In the genomic region with DNA sequence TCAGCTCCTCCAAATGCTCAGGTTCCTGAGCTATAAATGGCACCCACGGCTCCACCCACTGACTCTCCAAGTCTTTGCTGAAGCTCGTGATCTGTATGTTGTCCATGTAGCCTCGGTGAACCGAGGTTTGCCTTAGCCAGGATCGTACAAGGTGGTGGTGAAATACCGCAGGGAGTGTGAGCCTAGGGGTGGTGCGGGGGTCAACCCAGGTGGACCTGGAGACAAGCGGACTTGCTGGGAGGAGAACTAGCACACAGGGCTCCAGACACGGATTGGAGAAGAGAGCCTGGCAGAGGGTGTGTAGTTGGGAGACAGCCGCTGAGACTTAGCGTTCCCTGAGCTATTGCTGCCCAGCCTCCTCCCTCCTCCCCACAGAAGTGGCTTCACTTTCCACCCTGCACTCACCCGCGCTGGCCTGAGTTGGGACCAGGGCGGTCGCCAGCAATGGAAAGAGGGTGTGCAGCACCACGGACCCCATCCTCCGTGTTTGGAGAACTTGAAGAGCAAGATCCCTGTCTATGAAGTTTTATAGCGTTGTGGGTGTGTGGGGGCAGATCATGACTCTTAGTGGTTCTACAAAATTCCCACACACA, we compare ENCODE assay signal across 8 mouse cellular contexts. TPM values are rescaled to one million over a fixed set of nuclear protein-coding genes. Genes with fewer than 3 reads are reported as not detected.
DNase-seq lines count a peak whose midpoint lies in the region; ATAC-seq and TF ChIP-seq lines count a peak whose summit lies in the region.

A gene (minus strand): TSS at position 17 of the 593 bp plus-strand sequence.

- H3K4me1 ChIP-seq in hindbrain, embryonic 13.5 days (replicated peaks), result peaks cover 3% of the 10 kb centered on the region; the same call in 1 of the 2 replicates
- 0 out of 2 replicates have a peak, but pooled peaks cover 2% of the 10 kb centered on the region for H3K4me1 ChIP-seq in hindbrain, embryonic 12.5 days
- peaks cover 15 to 27% of the 10 kb centered on the region in 2 experiments for H3K4me1 ChIP-seq in ES-E14 (ENCODE audit: control insufficient read depth in 2 of 2, insufficient read depth in 2 of 2, low read length in 2 of 2, poor library complexity in 1 of 2)
- H3K4me1 ChIP-seq in limb, embryonic 15.5 days, result 0 out of 2 replicates have a peak, but pooled peaks cover 5% of the 10 kb centered on the region
- peaks cover 2% of the 10 kb centered on the region; the same call in 1 of the 2 replicates for H3K4me1 ChIP-seq in stomach, postnatal 0 days (replicated peaks; ENCODE audit: control insufficient read depth, insufficient read depth)

- TF ChIP-seq CTCF in stomach, postnatal 0 days (IDR thresholded peaks at IDR 0.05; ENCODE audit: low read depth), result no peak

- H3K4me2 ChIP-seq in hindbrain, embryonic 13.5 days, result 0 out of 2 replicates have a peak within 1 kb of the TSS, but pooled peaks have one; percentile 15
- H3K4me2 ChIP-seq in hindbrain, embryonic 12.5 days (replicated peaks), result no peak within 1 kb of the TSS; the same call in 1 of the 2 replicates
- peak within 1 kb of the TSS; percentile 34 for H3K4me2 ChIP-seq in limb, embryonic 15.5 days
- peak within 1 kb of the TSS; percentile 44 for H3K4me2 ChIP-seq in stomach, postnatal 0 days (replicated peaks; ENCODE audit: low read depth)

- H3K9me3 ChIP-seq in hindbrain, embryonic 13.5 days, result no peaks in the 10 kb centered on the region
- no peaks in the 10 kb centered on the region for H3K9me3 ChIP-seq in hindbrain, embryonic 12.5 days (replicated peaks)
- H3K9me3 ChIP-seq in ES-E14 (ENCODE audit: control insufficient read depth, insufficient read depth, low read depth, low read length), result no peaks in the 10 kb centered on the region
- H3K9me3 ChIP-seq in limb, embryonic 15.5 days, result no peaks in the 10 kb centered on the region
- no peaks in the 10 kb centered on the region for H3K9me3 ChIP-seq in stomach, postnatal 0 days (ENCODE audit: control insufficient read depth, low read length)

- peaks cover 18% of the 10 kb centered on the region for H3K27me3 ChIP-seq in hindbrain, embryonic 13.5 days
- H3K27me3 ChIP-seq in hindbrain, embryonic 12.5 days, result peaks cover 16% of the 10 kb centered on the region
- H3K27me3 ChIP-seq in limb, embryonic 15.5 days, result 0 out of 2 replicates have a peak, but pooled peaks cover under 1% of the 10 kb centered on the region
- H3K27me3 ChIP-seq in stomach, postnatal 0 days (ENCODE audit: control insufficient read depth, insufficient read depth, low read length), result no peaks in the 10 kb centered on the region

- H3K9ac ChIP-seq in hindbrain, embryonic 13.5 days, result no peak within 1 kb of the TSS
- no peak within 1 kb of the TSS for H3K9ac ChIP-seq in hindbrain, embryonic 12.5 days
- peak within 1 kb of the TSS; percentile 79 for H3K9ac ChIP-seq in ES-E14 (ENCODE audit: insufficient read depth, low read depth, low read length, poor library complexity, severe bottlenecking)
- H3K9ac ChIP-seq in limb, embryonic 15.5 days, result no peak within 1 kb of the TSS
- no peak within 1 kb of the TSS for H3K9ac ChIP-seq in stomach, postnatal 0 days (ENCODE audit: low read length)

- no peak for TF ChIP-seq EP300 in stomach, postnatal 0 days (optimal IDR thresholded peaks at IDR 0.05)

- no peaks in the 10 kb centered on the region for H3K36me3 ChIP-seq in hindbrain, embryonic 13.5 days
- no peaks in the 10 kb centered on the region for H3K36me3 ChIP-seq in hindbrain, embryonic 12.5 days
- H3K36me3 ChIP-seq in ES-E14 (ENCODE audit: control insufficient read depth, insufficient read depth, low read length, poor library complexity, severe bottlenecking), result peaks cover 5% of the 10 kb centered on the region; the same call in 1 of the 2 replicates
- no peaks in the 10 kb centered on the region for H3K36me3 ChIP-seq in limb, embryonic 15.5 days
- H3K36me3 ChIP-seq in stomach, postnatal 0 days (ENCODE audit: control insufficient read depth, insufficient read depth, low read length), result no peaks in the 10 kb centered on the region

- in situ Hi-C loops in ES-E14 (cut with MboI; ENCODE audit: low sequenced_read_pairs in 2 of 2, unreplicated experiment in 2 of 2), result no loop called here

- 0 out of 2 replicates have a peak, but pooled peaks have one; percentile 49 for ATAC-seq in hindbrain, embryonic 13.5 days (ENCODE audit: low FRiP score)
- ATAC-seq in hindbrain, embryonic 12.5 days (ENCODE audit: low FRiP score), result no peak
- no peak for ATAC-seq in limb, embryonic 15.5 days (ENCODE audit: insufficient number of reproducible peaks, low FRiP score, low TSS enrichment, low read depth)
- ATAC-seq in stomach, postnatal 0 days (ENCODE audit: low FRiP score, low TSS enrichment), result no peak
- no peak for ATAC-seq in inflammation-experienced regulatory T-cells, adult 6 months

- H3K4me3 ChIP-seq in hindbrain, embryonic 13.5 days, result no peak within 1 kb of the TSS
- no peak within 1 kb of the TSS for H3K4me3 ChIP-seq in hindbrain, embryonic 12.5 days
- peak within 1 kb of the TSS; percentile 4 to 65 for H3K4me3 ChIP-seq in ES-E14 (ENCODE audit: insufficient read depth in 1 of 2, low read depth in 1 of 2, low read length in 2 of 2, poor library complexity in 1 of 2, severe bottlenecking in 1 of 2)
- H3K4me3 ChIP-seq in limb, embryonic 15.5 days, result 0 out of 2 replicates have a peak within 1 kb of the TSS, but pooled peaks have one; percentile 4
- peak within 1 kb of the TSS; percentile 13; the same call in 1 of the 2 replicates for H3K4me3 ChIP-seq in stomach, postnatal 0 days (ENCODE audit: low read depth, low read length)

- no peak for DNase-seq in ES-E14 (ENCODE audit: low read depth, low spot score)
- DNase-seq in heart, adult 8-10 months (ENCODE audit: low spot score), result peak; percentile 14
- no peak for DNase-seq in stomach, postnatal 0 days (ENCODE audit: low spot score)
- DNase-seq in adrenal gland, postnatal 10 days, result no peak

- WGBS in hindbrain, embryonic 13.5 days, result 20% methylated on average over 18 of the region's 18 CpGs
- 20% methylated on average over 18 of the region's 18 CpGs for WGBS in hindbrain, embryonic 12.5 days
- 8% methylated on average over 18 of the region's 18 CpGs for WGBS in limb, embryonic 15.5 days
- 7% methylated on average over 18 of the region's 18 CpGs for WGBS in stomach, postnatal 0 days

- no peak within 1 kb of the TSS for H3K27ac ChIP-seq in hindbrain, embryonic 13.5 days
- no peak within 1 kb of the TSS for H3K27ac ChIP-seq in hindbrain, embryonic 12.5 days
- H3K27ac ChIP-seq in ES-E14 (ENCODE audit: insufficient read depth, low read depth, low read length, poor library complexity, severe bottlenecking), result peak within 1 kb of the TSS; percentile 93
- no peak within 1 kb of the TSS for H3K27ac ChIP-seq in limb, embryonic 15.5 days
- no peak within 1 kb of the TSS for H3K27ac ChIP-seq in stomach, postnatal 0 days (replicated peaks)

TF ChIP-seq in ES-E14, 5 proteins besides CTCF, POLR2A, EP300 and RAD21:
- TF ChIP-seq ZNF384 (IDR thresholded peaks at IDR 0.05; ENCODE audit: low read depth, low read length) (no peak), MAFK (IDR thresholded peaks at IDR 0.05; ENCODE audit: insufficient read depth, low read depth, low read length) (no peak), ZC3H11A (IDR thresholded peaks at IDR 0.05; ENCODE audit: borderline replicate concordance, low read depth, low read length) (no peak), CHD2 (IDR thresholded peaks at IDR 0.05; ENCODE audit: low read depth, low read length) (no peak), HCFC1 (IDR thresholded peaks at IDR 0.05; ENCODE audit: borderline replicate concordance, insufficient read depth, low read length) (no peak)

RNA-seq across cellular contexts. Expression of the gene that starts here (rescaled TPM):
- 0.47 TPM in 1 of 2 replicates, not detected in the other for polyA plus RNA-seq in hindbrain, embryonic 13.5 days (2015; fragmentation: Nextera tagmentation; extraction: Ambion mirVana)
- polyA plus RNA-seq in hindbrain, embryonic 12.5 days (2016; fragmentation: Nextera tagmentation; extraction: Ambion mirVana), result 0.50 TPM in 1 of 2 replicates, not detected in the other
- 14.8 and 16.9 TPM in 2 replicates for total RNA-seq in ES-E14 (2012; rRNA removed)
- 1 to 10 TPM in 2 of 4 experiments, under 1 TPM in 2; 0.50 to 1.4 (median 0.90) TPM for total RNA-seq in heart, adult 8-10 months (2022)
- polyA plus RNA-seq in limb, embryonic 15.5 days (2015; fragmentation: Nextera tagmentation; extraction: Ambion mirVana), result 0.18 and 0.21 TPM in 2 replicates
- not detected in 2 replicates for polyA plus RNA-seq in stomach, postnatal 0 days (2015; fragmentation: Nextera tagmentation; extraction: Ambion mirVana)
- not detected for polyA plus RNA-seq in inflammation-experienced regulatory T-cells, adult 6 months (2017; shearing (Covaris generic))
- total RNA-seq in adrenal gland, postnatal 10 days (2021), result not detected

Comparison
In these comparisons a context has a peak if more than half of its experiments do, and no peak if none do; other contexts are left out.
1. Peak in ATAC-seq and H3K4me2 ChIP-seq in hindbrain, embryonic 13.5 days; RNA of the gene not detected or under 1 TPM.
2. H3K4me3 ChIP-seq: peak in ES-E14 (2 of 2), limb, embryonic 15.5 days (single experiment) and stomach, postnatal 0 days (single experiment); none in hindbrain, embryonic 13.5 days (single experiment) and hindbrain, embryonic 12.5 days (single experiment).